Mouse (Mus musculus): ENCODE data around the gene Irf6.

Irf6 gene

DNA sequence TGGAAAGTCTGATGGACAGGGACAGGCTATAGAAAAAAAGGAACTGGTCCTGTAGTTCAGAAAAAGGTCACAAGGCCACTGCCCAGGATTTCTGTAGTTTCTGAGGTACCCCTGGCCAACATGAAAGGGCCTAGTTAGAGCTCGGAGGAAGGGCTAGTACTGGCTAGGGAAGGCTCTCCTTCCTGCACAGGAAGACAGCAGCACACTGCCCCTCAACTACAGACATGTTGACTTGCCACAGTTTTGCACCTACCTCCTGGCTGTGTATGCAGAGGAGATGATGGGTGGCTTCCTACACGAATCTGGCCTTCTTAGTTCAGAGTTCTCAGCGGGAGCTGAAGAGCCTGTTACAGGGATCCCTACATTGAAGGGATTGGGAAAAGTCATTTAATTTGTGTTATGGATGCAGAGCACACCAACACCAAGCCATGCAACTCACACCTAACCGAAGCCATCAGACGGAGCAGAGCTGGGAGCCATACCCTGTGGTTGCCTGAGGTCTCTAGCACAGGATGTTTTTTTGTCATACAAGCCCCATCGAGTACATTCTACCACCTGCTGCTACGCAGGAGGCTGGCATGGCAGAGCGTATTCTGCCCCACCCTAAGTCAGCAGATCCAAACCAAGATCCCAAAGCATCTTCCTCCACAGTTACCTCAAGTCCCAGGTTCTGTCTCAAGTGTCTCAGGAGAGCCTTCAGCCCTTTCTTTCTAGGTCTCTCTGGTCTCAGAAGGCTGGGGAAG is 47.9 kb downstream of the Irf6 start:
- in situ Hi-C loops (cut with MseI, MboI), result no loop called here

- in situ Hi-C loops (cut with MseI, MboI), result no loop called here
Measured at GRCm38 (mm10) chr1:193201383-193201778, 48.5 kb downstream of the Irf6 start, which contains the start of gene Traf3ip3. Gene Traf3ip3, minus strand, starts transcription at chr1:193201703.

DNA sequence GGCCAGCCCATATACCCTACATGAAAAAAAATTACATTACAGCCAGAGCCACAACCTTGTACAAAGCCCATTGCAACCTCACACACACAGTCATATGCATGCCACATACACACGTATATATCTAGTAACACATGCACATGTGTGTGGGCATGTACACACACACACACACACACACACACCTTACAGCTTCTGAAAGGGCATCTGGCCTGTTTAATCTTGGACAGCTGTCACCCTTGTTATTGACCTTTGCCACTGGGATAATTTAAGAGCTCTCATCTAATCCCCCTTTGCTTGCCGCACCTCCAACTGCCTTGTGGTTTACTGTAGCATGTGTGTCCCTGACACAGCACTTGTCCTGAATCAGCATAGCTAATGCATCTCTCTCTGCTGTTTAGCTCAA is 50.9 kb downstream of the Irf6 start:
- in situ Hi-C loops (cut with MseI, MboI), result no loop called here

- in situ Hi-C loops (cut with MseI, MboI), result no loop called here
Measured at GRCm38 (mm10) chr1:193205431-193205830, 52.5 kb downstream of the Irf6 start.

DNA sequence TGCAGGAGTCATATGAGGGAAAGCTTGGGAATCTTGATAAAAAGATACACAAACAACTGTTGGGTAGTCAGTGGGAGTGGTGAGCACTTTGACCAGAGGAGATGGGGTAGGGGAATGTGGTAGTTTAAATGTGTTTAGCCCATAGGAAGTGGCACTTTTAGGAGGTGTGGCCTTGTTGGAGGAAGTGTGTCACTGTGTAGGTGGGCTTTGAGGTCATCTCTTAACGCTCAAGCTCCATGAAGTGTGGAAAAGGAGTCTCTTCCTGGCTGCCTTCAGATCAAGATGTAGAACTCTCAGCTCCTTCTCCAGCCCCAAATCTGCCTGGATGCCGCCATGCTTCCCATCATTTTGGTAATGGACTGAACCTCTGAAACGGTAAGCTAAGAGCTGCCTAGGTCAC is 54.6 kb downstream of the Irf6 start, which contains the start of gene Lamb3:
TSS of gene Lamb3 (plus strand) at position 197 of the 400 bp plus-strand sequence.
- in situ Hi-C loops (cut with MseI, MboI), result no loop called here

DNA sequence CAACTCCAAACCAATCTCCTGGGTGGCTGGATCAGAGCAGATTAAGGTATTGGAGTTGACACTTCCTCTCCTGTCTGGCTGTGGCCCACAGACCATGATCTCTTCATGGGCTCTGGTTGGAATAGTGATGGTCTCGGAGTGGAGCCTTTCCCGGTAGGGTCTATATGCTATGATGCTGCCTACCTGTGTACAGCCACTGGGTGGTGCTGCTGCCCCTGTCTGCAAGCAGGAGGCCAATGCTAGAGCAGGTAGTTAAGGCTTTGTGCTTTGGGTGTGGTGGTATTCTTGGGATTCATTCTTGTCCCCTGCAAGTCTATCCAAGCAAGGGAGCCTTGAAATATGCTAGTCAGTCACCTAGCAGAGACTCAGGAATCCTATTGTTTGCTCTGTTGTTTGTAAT is 55.3 kb downstream of the Irf6 start:
- in situ Hi-C loops (cut with MseI, MboI), result no loop called here

GRCm38 (mm10) chr1:193211371-193211770 is 58.5 kb downstream of the Irf6 start:
- in situ Hi-C loops (cut with MseI, MboI), result no loop called here

DNA sequence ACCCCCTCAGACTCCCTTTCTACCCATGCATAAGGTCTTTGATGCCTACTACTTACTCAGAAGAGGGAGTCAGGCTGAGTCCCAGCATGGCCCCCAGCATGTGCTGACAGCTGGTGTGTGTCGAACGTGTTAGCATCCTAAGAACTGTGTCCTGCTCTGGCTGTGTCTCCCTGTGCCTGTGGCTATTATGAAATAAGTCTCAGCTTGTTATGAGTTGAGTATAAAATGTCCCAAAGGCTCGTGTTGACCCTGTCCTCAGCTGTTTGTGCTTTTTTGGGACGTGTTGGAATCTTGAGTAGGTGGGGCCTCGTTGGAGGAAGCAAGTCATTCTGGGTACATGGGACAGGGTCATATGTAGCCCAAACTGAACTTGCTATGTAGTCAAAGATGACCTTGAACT is 61.1 kb downstream of the Irf6 start:
- in situ Hi-C loops (cut with MseI, MboI), result no loop called here

DNA sequence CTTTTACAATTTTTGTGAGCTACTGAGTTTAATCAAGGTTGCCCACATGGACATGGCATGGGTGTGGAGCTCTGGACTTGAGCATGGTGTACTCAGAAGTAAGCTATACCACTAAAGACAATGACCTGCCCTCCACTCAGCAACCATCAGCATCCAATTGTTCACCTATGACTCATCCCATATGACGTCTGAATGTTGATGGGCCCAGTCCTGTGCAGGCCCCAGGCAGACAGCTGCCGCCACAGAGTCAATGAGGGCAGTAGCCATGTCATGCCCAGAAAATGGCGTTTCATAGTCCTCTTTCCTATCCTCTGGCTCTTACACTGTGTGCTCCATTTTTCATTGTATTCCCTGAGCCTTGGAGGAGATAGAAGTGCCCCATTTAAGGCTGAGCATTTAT is 63.1 kb downstream of the Irf6 start:
- in situ Hi-C loops (cut with MseI, MboI), result no loop called here

DNA sequence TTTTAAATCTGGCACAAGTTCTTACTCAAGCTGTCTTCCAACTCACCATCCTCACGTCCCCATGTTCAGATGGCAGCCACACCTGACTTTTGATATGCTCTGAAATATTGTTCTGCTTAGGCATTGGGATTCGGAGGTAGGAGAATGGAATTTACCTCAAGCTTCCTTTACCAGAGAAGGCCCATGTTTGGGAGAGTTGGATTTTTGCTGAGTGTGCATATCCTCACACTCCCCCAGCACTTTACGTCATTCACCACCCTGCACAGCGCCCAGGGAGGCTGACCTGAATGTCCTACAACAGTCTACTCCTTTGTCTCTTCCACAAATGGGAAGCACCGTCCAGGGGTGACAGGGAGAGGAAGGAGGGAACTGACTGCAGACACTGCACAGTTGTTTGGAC is 67.5 kb downstream of the Irf6 start:
- in situ Hi-C loops (cut with MseI, MboI), result no loop called here

All from mouse trophoblast stem cell (cell line).